Mouse (Mus musculus) embryonic fibroblast, embryonic 13.5 days (primary cell): ENCODE measurements at regions not wholly inside any gene's neighbourhood (a gene's known extent, or its start where the extent isn't known, plus 50 kb on each side); places are given as distances from the start of the nearest gene placed in this dataset.

Source experiments
- CTCF ChIP-seq: IDR thresholded peaks from 2 replicates; pipeline ENCODE4 v1.5.1; 2011; ENCODE audit warnings: mild to moderate bottlenecking, control low read depth, low read length, moderate library complexity, borderline replicate concordance; ENCODE audit not compliant: insufficient read depth
- POLR2A ChIP-seq: IDR thresholded peaks from 2 replicates; pipeline ENCODE4 v1.6.1; 2011; ENCODE audit warnings: low read depth, mild to moderate bottlenecking, control low read depth, low read length, moderate library complexity

DNA sequence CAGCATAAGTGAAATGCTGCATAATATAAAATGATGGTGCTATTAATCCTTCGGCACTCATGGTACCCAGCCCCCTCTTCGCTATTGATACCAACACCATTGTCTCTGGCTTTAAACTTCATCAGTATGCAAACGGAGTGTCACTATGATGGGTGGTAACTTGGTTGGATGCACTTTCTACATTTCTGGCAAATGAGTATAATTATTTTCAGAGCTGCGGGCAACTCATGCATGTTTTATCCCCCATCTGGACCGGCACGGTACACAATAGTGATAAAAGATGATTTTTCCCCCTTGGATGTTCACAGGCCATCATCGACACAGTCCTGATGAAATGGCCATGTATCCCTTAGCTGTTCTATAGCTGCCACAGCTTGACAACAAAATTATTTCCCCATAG is 503.9 kb upstream of the Smim15 start:
- TF ChIP-seq CTCF (no peak), POLR2A (no peak)
